Mouse (Mus musculus) limb, embryonic 11.5 days (tissue): ENCODE data around the gene Gm21987. TPM values are rescaled to one million over a fixed set of nuclear protein-coding genes. Genes with fewer than 3 reads are reported as not detected.

Experiments used
- ATAC-seq: fragments of 200-750 bp; cut with Nextera tagmentation; 2 replicates; pipeline ENCODE4 v1.8.0; 2017; ENCODE audit warnings: low read depth; ENCODE audit not compliant: insufficient number of reproducible peaks, low FRiP score, low TSS enrichment
- DNase-seq: peaks from one replicate; pipeline ENCODE4 v3.0.0-alpha.2; 2015; ENCODE audit warnings: low spot score
- H3K27ac ChIP-seq: fragments of 300-500 bp; sonication (generic); replicated peaks from 2 replicates; pipeline ENCODE4 v1.5.1; 2014; ENCODE audit warnings: low read depth, mild to moderate bottlenecking, low read length
- H3K27me3 ChIP-seq: fragments of 300-500 bp; sonication (generic); 2 replicates; pipeline ENCODE4 v1.6.1; 2014; ENCODE audit warnings: mild to moderate bottlenecking, low read length, mixed read lengths; ENCODE audit not compliant: control insufficient read depth, insufficient read depth
- H3K36me3 ChIP-seq: fragments of 300-500 bp; sonication (generic); 2 replicates; pipeline ENCODE4 v1.6.1; 2014; ENCODE audit warnings: mild to moderate bottlenecking, low read length, moderate library complexity, mixed read lengths; ENCODE audit not compliant: control insufficient read depth, insufficient read depth
- H3K4me1 ChIP-seq: fragments of 300-500 bp; sonication (generic); 2 replicates; pipeline ENCODE4 v1.6.1; 2014; ENCODE audit warnings: low read length, mixed read lengths; ENCODE audit not compliant: control insufficient read depth, insufficient read depth
- H3K4me2 ChIP-seq: fragments of 300-500 bp; sonication (generic); 2 replicates; pipeline ENCODE4 v1.6.1; 2014; ENCODE audit warnings: low read depth, mild to moderate bottlenecking, moderate library complexity; ENCODE audit not compliant: severe bottlenecking
- H3K4me3 ChIP-seq: fragments of 300-500 bp; sonication (generic); 2 replicates; pipeline ENCODE4 v1.5.1; 2014; ENCODE audit warnings: low read depth, low read length
- H3K9ac ChIP-seq: fragments of 300-500 bp; sonication (generic); 2 replicates; pipeline ENCODE4 v1.6.1; 2014; ENCODE audit warnings: mild to moderate bottlenecking, low read length
- H3K9me3 ChIP-seq: fragments of 300-500 bp; sonication (generic); 2 replicates; pipeline ENCODE4 v1.6.1; 2016; ENCODE audit warnings: low read length; ENCODE audit not compliant: control insufficient read depth
- WGBS: fragments of 180-500 bp; shearing (Covaris S2); extraction: QIAGEN DNeasy Blood & Tissue Kit; methylation state at CpG from one replicate; pipeline ENCODE4 v1.1.7; 2014; 5-methylcytosine and 5-hydroxymethylcytosine counted together
- polyA plus RNA-seq: library from polyadenylated mRNA; unstranded; fragments of >200 nt; fragmentation: Nextera tagmentation; extraction: Ambion mirVana; gene quantifications from 2 replicates; pipeline ENCODE4 v1.2.1, GENCODE M21; 2014

Gm21987 gene
- polyA plus RNA-seq, 1 experiment from 2014 or later = not detected

DNA sequence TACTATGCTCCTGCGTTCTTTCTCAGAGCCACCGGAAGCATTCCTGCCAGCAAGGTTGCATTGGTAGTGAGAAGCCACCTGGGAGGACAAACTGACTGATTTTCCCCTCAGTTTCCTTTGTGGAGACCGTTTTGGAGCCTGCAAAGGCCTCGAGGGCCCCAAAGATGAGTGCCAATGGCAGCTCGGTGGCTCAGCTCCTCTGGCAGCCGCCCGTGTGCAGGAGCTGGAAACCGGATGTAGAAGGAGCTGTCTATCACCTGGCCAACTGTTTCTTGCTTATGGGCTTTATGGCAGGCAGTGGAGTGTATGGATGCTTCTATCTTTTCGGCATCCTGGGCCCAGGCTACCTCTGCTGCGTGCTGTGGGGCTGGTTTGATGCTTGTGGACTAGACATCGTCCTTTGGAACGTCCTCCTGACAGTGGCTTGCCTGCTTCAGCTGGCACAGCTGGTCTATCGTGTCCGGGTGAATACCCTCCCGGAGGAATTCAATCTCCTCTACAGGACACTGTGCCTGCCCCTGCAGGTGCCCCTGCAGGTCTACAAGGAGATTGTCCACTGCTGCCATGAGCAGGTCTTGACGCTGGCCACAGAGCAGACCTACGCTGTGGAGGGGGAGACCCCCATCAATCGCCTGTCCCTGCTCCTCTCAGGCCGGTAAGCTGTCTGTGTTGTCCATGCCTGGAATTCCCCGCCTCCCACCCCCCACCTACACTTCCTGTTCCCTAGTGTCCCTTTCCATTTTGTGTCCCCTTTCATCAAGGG is 15.8 kb downstream of the Gm21987 start:
- Histone ChIP-seq H3K4me3 (no peak overlapping the region), H3K27ac (no peak overlapping the region), H3K27me3 (no peaks in the 10 kb centered on the region), H3K9ac (no peak overlapping the region), H3K9me3 (no peaks in the 10 kb centered on the region), H3K4me1 (peaks cover 8% of the 10 kb centered on the region; the same call in 1 of the 2 replicates), H3K4me2 (no peak overlapping the region), H3K36me3 (no peaks in the 10 kb centered on the region)
- ATAC-seq = no peak
- DNase-seq = no peak
- 75% methylated on average over 20 of the region's 20 CpGs for WGBS

DNA sequence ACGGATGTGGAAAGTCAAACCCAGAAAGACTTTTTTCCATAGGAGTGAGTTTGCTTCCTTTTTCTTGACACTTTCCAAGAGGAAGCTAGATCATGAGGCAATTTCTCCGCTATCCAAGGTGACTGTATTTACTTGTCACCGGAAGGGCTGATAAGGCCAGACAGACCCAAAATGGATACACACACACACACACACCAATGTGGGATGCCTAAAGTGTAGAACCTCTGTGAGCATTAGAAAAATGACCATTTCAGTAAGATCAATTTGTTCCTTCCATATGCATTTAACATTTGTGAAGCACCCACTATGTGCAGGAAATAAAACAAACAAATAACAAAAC is 16.4 kb downstream of the Gm21987 start:
- H3K27ac ChIP-seq = no peak overlapping the region
- H3K36me3 ChIP-seq = no peaks in the 10 kb centered on the region
- ATAC-seq (no peak), DNase-seq (no peak)
- no peak overlapping the region for H3K4me2 ChIP-seq
- no peaks in the 10 kb centered on the region for H3K27me3 ChIP-seq
- WGBS = 81% methylated on average over 3 of the region's 3 CpGs
- no peak overlapping the region for H3K4me3 ChIP-seq
- no peaks in the 10 kb centered on the region for H3K9me3 ChIP-seq
- peaks cover 8% of the 10 kb centered on the region; the same call in 1 of the 2 replicates for H3K4me1 ChIP-seq
- no peak overlapping the region for H3K9ac ChIP-seq

DNA sequence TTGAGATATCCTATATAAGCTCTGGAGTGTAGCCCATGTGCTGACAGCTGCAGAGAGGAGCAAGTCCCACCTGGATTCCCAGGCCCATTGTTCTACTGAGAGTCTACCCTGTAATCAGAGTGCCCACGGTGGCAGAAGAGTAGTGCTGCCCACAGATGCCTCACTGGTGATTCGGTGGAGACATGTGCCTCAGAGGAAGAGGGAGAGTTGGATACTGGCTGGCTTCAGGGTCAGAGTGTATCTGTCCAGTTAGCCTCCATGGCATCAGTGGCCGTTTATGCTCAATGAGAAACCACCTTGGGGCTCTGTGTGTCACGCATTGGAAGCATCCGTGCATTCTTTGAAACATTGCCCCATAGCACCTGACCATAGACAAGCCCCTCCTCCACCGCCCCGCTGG is 16.8 kb downstream of the Gm21987 start:
- Histone ChIP-seq H3K36me3 (no peaks in the 10 kb centered on the region), H3K4me3 (no peak overlapping the region), H3K9ac (no peak overlapping the region), H3K4me2 (no peak overlapping the region), H3K27me3 (no peaks in the 10 kb centered on the region), H3K27ac (no peak overlapping the region), H3K9me3 (no peaks in the 10 kb centered on the region), H3K4me1 (peaks cover 8% of the 10 kb centered on the region; the same call in 1 of the 2 replicates)
- WGBS = 89% methylated on average over 7 of the region's 7 CpGs
- ATAC-seq = no peak
- no peak for DNase-seq

- 85% methylated on average over 10 of the region's 10 CpGs for WGBS
- Histone ChIP-seq H3K36me3 (no peaks in the 10 kb centered on the region), H3K4me1 (peaks cover 8% of the 10 kb centered on the region; the same call in 1 of the 2 replicates), H3K4me3 (no peak overlapping the region), H3K4me2 (no peak overlapping the region), H3K27me3 (no peaks in the 10 kb centered on the region), H3K9ac (no peak overlapping the region), H3K27ac (no peak overlapping the region), H3K9me3 (no peaks in the 10 kb centered on the region)
- ATAC-seq (no peak), DNase-seq (no peak)
These were observed 18.6 kb downstream of the Gm21987 start for GRCm38 (mm10) chr16:38365390-38365789.

- WGBS = 89% methylated on average over 4 of the region's 4 CpGs
- Histone ChIP-seq H3K36me3 (no peaks in the 10 kb centered on the region), H3K4me3 (no peak overlapping the region), H3K27ac (no peak overlapping the region), H3K27me3 (no peaks in the 10 kb centered on the region), H3K4me1 (peaks cover 8% of the 10 kb centered on the region; the same call in 1 of the 2 replicates), H3K9ac (no peak overlapping the region), H3K9me3 (no peaks in the 10 kb centered on the region), H3K4me2 (no peak overlapping the region)
- DNase-seq = no peak
- ATAC-seq = no peak
These were observed 19.4 kb downstream of the Gm21987 start for GRCm38 (mm10) chr16:38366231-38366630.

- no peak overlapping the region for H3K9ac ChIP-seq
- no peak overlapping the region for H3K27ac ChIP-seq
- no peaks in the 10 kb centered on the region for H3K4me1 ChIP-seq
- no peak overlapping the region for H3K4me2 ChIP-seq
- ATAC-seq (no peak), DNase-seq (no peak)
- no peaks in the 10 kb centered on the region for H3K9me3 ChIP-seq
- no peaks in the 10 kb centered on the region for H3K27me3 ChIP-seq
- H3K36me3 ChIP-seq = no peaks in the 10 kb centered on the region
- WGBS = 44% methylated on average over 10 of the region's 10 CpGs
- no peak overlapping the region for H3K4me3 ChIP-seq
These were observed 21.5 kb downstream of the Gm21987 start for GRCm38 (mm10) chr16:38368336-38368735.

- DNase-seq (no peak), ATAC-seq (no peak)
- Histone ChIP-seq H3K36me3 (no peaks in the 10 kb centered on the region), H3K4me1 (no peaks in the 10 kb centered on the region), H3K27ac (no peak overlapping the region), H3K27me3 (no peaks in the 10 kb centered on the region), H3K4me3 (no peak overlapping the region), H3K9ac (no peak overlapping the region), H3K9me3 (no peaks in the 10 kb centered on the region), H3K4me2 (no peak overlapping the region)
- WGBS = 77% methylated on average over 7 of the region's 7 CpGs
These were observed 22.2 kb downstream of the Gm21987 start for GRCm38 (mm10) chr16:38369000-38369399.

DNA sequence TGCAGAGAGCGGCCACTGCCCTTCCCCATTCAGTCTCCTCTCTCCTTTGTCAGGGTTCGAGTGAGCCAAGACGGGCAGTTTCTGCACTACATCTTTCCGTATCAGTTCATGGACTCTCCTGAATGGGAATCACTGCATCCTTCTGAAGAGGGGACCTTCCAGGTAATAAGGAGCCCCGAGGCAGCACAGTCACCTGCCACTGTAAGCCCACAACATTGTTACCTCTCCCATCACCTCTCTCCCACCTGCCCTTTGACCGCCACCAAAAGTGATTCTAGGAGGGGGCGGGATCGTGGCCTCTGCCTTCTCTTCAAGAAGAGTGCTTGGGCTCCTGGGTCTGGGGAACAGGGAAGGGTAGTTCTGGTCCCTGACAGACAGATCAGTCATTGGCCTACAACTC is 22.6 kb downstream of the Gm21987 start:
- no peaks in the 10 kb centered on the region for H3K27me3 ChIP-seq
- no peak overlapping the region for H3K4me2 ChIP-seq
- no peaks in the 10 kb centered on the region for H3K36me3 ChIP-seq
- no peak overlapping the region for H3K9ac ChIP-seq
- ATAC-seq (no peak), DNase-seq (no peak)
- no peaks in the 10 kb centered on the region for H3K9me3 ChIP-seq
- 88% methylated on average over 8 of the region's 8 CpGs for WGBS
- H3K4me3 ChIP-seq = no peak overlapping the region
- no peak overlapping the region for H3K27ac ChIP-seq
- H3K4me1 ChIP-seq = no peaks in the 10 kb centered on the region

DNA sequence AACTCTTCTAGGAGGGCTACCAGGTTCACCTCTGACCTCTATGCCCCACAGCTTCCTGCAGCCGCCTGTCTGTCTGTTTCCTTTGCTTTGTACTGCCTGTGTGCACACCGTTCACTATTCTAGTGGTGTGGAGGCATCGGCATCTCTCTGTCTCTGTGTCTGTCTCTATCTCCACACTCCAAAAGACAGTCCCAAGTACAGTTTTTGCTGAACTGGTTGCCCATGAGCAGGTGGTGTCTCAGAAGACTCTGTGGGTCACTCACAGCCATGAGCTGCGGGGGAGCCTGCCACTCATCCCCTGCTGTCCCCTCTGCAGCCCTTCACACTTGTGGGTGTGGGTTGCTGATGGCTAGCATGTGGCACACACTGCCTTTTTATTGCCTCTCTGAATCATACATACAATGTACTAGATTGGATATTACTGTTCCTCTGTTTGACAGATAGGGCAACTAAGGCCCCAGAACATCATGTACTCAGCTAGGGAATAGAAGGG is 23.2 kb downstream of the Gm21987 start:
- no peak for ATAC-seq
- Histone ChIP-seq H3K27me3 (no peaks in the 10 kb centered on the region), H3K4me2 (no peak overlapping the region), H3K4me3 (no peak overlapping the region), H3K9ac (no peak overlapping the region), H3K27ac (no peak overlapping the region), H3K36me3 (no peaks in the 10 kb centered on the region), H3K4me1 (no peaks in the 10 kb centered on the region), H3K9me3 (no peaks in the 10 kb centered on the region)
- WGBS = 77% methylated on average over 4 of the region's 4 CpGs
- DNase-seq = no peak
